Mouse (Mus musculus): Measurements from ENCODE around the gene C2cd4c. TPM values are rescaled to one million over a fixed set of nuclear protein-coding genes. Genes with fewer than 3 reads are reported as not detected.
A peak's percentile ranks its signal among the peaks of the same experiment; 100 is the strongest.

Gene C2cd4c
- polyA plus RNA-seq (2016; fragmentation: Nextera tagmentation; extraction: Ambion mirVana), result 0.09 TPM in 1 of 2 replicates, not detected in the other

- Histone ChIP-seq H3K27ac (no peak within 1 kb of the TSS), H3K9me3 (no peaks in the 10 kb centered on the region), H3K27me3 (replicated peaks) (peaks cover 29% of the 10 kb centered on the region), H3K9ac (peak within 1 kb of the TSS; percentile 52), H3K4me2 (replicated peaks) (peak within 1 kb of the TSS; percentile 100), H3K4me1 (peaks cover 24% of the 10 kb centered on the region), H3K4me3 (peak within 1 kb of the TSS; percentile 56), H3K36me3 (no peaks in the 10 kb centered on the region)
- peak; percentile 75 for ATAC-seq (ENCODE audit: low FRiP score, low read depth)
- WGBS, result under 1% methylated on average over 60 of the region's 60 CpGs
Measured at GRCm38 (mm10) chr10:79613578-79614304, at the start of gene C2cd4c. Gene C2cd4c, minus strand, starts transcription at chr10:79614025.

- H3K27ac ChIP-seq, result no peak overlapping the region
- H3K9ac ChIP-seq, result no peak overlapping the region
- H3K4me1 ChIP-seq, result no peaks in the 10 kb centered on the region
- 52% methylated on average over 3 of the region's 3 CpGs for WGBS
- ATAC-seq (ENCODE audit: low FRiP score, low read depth), result no peak
- H3K4me2 ChIP-seq (replicated peaks), result no peak overlapping the region
- no peaks in the 10 kb centered on the region for H3K36me3 ChIP-seq
- no peak overlapping the region for H3K4me3 ChIP-seq
- no peaks in the 10 kb centered on the region for H3K9me3 ChIP-seq
- no peaks in the 10 kb centered on the region for H3K27me3 ChIP-seq (replicated peaks)
Measured at GRCm38 (mm10) chr10:79661861-79662260, 48.0 kb upstream of the C2cd4c start.

GRCm38 (mm10) chr10:79660298-79660697 is 46.5 kb upstream of the C2cd4c start:
- no peak overlapping the region for H3K27ac ChIP-seq
- no peak overlapping the region for H3K4me3 ChIP-seq
- ATAC-seq (ENCODE audit: low FRiP score, low read depth), result no peak
- H3K9me3 ChIP-seq, result no peaks in the 10 kb centered on the region
- H3K9ac ChIP-seq, result no peak overlapping the region
- 83% methylated on average over 2 of the region's 2 CpGs for WGBS
- no peaks in the 10 kb centered on the region for H3K27me3 ChIP-seq (replicated peaks)
- H3K4me1 ChIP-seq, result peaks cover under 1% of the 10 kb centered on the region; the same call in 1 of the 2 replicates
- H3K36me3 ChIP-seq, result no peaks in the 10 kb centered on the region
- no peak overlapping the region for H3K4me2 ChIP-seq (replicated peaks)

GRCm38 (mm10) chr10:79658829-79659228 is 45.0 kb upstream of the C2cd4c start:
- Histone ChIP-seq H3K27ac (no peak overlapping the region), H3K4me1 (peaks cover 4% of the 10 kb centered on the region; the same call in 1 of the 2 replicates), H3K4me2 (replicated peaks) (no peak overlapping the region), H3K9ac (no peak overlapping the region), H3K36me3 (no peaks in the 10 kb centered on the region), H3K4me3 (no peak overlapping the region), H3K9me3 (no peaks in the 10 kb centered on the region), H3K27me3 (replicated peaks) (no peaks in the 10 kb centered on the region)
- WGBS, result 14% methylated on average over 4 of the region's 4 CpGs
- ATAC-seq (ENCODE audit: low FRiP score, low read depth), result no peak

GRCm38 (mm10) chr10:79654946-79655395 is 41.1 kb upstream of the C2cd4c start:
- H3K27ac ChIP-seq, result no peak overlapping the region
- peak; percentile 70 for ATAC-seq (ENCODE audit: low FRiP score, low read depth)
- H3K4me1 ChIP-seq, result peaks cover 4% of the 10 kb centered on the region; the same call in 1 of the 2 replicates
- no peaks in the 10 kb centered on the region for H3K9me3 ChIP-seq
- WGBS, result 19% methylated on average over 1 of the region's 1 CpGs
- no peaks in the 10 kb centered on the region for H3K27me3 ChIP-seq (replicated peaks)
- H3K4me3 ChIP-seq, result no peak overlapping the region
- H3K4me2 ChIP-seq (replicated peaks), result no peak overlapping the region
- H3K36me3 ChIP-seq, result no peaks in the 10 kb centered on the region
- H3K9ac ChIP-seq, result no peak overlapping the region

- Histone ChIP-seq H3K36me3 (no peaks in the 10 kb centered on the region), H3K9ac (no peak overlapping the region), H3K27me3 (replicated peaks) (no peaks in the 10 kb centered on the region), H3K4me3 (no peak overlapping the region), H3K4me1 (peaks cover 4% of the 10 kb centered on the region; the same call in 1 of the 2 replicates), H3K4me2 (replicated peaks) (no peak overlapping the region), H3K27ac (no peak overlapping the region), H3K9me3 (no peaks in the 10 kb centered on the region)
- 89% methylated on average over 7 of the region's 7 CpGs for WGBS
- no peak for ATAC-seq (ENCODE audit: low FRiP score, low read depth)
Measured at GRCm38 (mm10) chr10:79652789-79653188, 39.0 kb upstream of the C2cd4c start.

GRCm38 (mm10) chr10:79649070-79649751 is 35.4 kb upstream of the C2cd4c start:
- ATAC-seq (ENCODE audit: low FRiP score, low read depth), result peak; percentile 71; the same call in 1 of the 2 replicates
- no peaks in the 10 kb centered on the region for H3K36me3 ChIP-seq
- H3K27ac ChIP-seq, result no peak overlapping the region
- no peaks in the 10 kb centered on the region for H3K4me1 ChIP-seq
- no peaks in the 10 kb centered on the region for H3K9me3 ChIP-seq
- H3K4me3 ChIP-seq, result no peak overlapping the region
- 29% methylated on average over 7 of the region's 7 CpGs for WGBS
- no peak overlapping the region for H3K9ac ChIP-seq
- no peaks in the 10 kb centered on the region for H3K27me3 ChIP-seq (replicated peaks)
- no peak overlapping the region for H3K4me2 ChIP-seq (replicated peaks)

GRCm38 (mm10) chr10:79645711-79646110 is 31.9 kb upstream of the C2cd4c start, which contains the start of gene Odf3l2:
Gene Odf3l2, minus strand, starts transcription at chr10:79645738.
- Histone ChIP-seq H3K36me3 (no peaks in the 10 kb centered on the region), H3K9ac (no peak within 1 kb of the TSS), H3K9me3 (no peaks in the 10 kb centered on the region), H3K4me2 (replicated peaks) (no peak within 1 kb of the TSS), H3K4me3 (no peak within 1 kb of the TSS), H3K27ac (no peak within 1 kb of the TSS), H3K4me1 (no peaks in the 10 kb centered on the region), H3K27me3 (replicated peaks) (no peaks in the 10 kb centered on the region)
- no peak for ATAC-seq (ENCODE audit: low FRiP score, low read depth)
- 77% methylated on average over 8 of the region's 8 CpGs for WGBS

GRCm38 (mm10) chr10:79638486-79639204 is 24.8 kb upstream of the C2cd4c start:
- H3K27ac ChIP-seq, result no peak overlapping the region; the same call in 1 of the 2 replicates
- 3% methylated on average over 23 of the region's 23 CpGs for WGBS
- ATAC-seq (ENCODE audit: low FRiP score, low read depth), result peak; percentile 42
- peaks cover 26% of the 10 kb centered on the region for H3K27me3 ChIP-seq (replicated peaks)
- 0 out of 2 replicates have a peak overlapping the region, but pooled peaks have one; percentile 63 for H3K4me3 ChIP-seq
- H3K9ac ChIP-seq, result peak overlapping the region; percentile 80
- no peaks in the 10 kb centered on the region for H3K9me3 ChIP-seq
- peaks cover 14% of the 10 kb centered on the region; the same call in 1 of the 2 replicates for H3K4me1 ChIP-seq
- no peaks in the 10 kb centered on the region for H3K36me3 ChIP-seq
- H3K4me2 ChIP-seq (replicated peaks), result peak overlapping the region; percentile 86

GRCm38 (mm10) chr10:79637128-79638110 is 23.6 kb upstream of the C2cd4c start, which contains the start of gene Shc2:
Gene Shc2, minus strand, starts transcription at chr10:79637918.
- H3K9ac ChIP-seq, result peak within 1 kb of the TSS; percentile 80
- H3K4me1 ChIP-seq, result peaks cover 14% of the 10 kb centered on the region; the same call in 1 of the 2 replicates
- peak; percentile 87 for ATAC-seq (ENCODE audit: low FRiP score, low read depth)
- peak within 1 kb of the TSS; percentile 63 for H3K4me3 ChIP-seq
- peaks cover 26% of the 10 kb centered on the region for H3K27me3 ChIP-seq (replicated peaks)
- H3K9me3 ChIP-seq, result no peaks in the 10 kb centered on the region
- H3K4me2 ChIP-seq (replicated peaks), result peak within 1 kb of the TSS; percentile 86
- H3K36me3 ChIP-seq, result no peaks in the 10 kb centered on the region
- H3K27ac ChIP-seq, result peak within 1 kb of the TSS; percentile 86
- WGBS, result under 1% methylated on average over 112 of the region's 116 CpGs

GRCm38 (mm10) chr10:79636287-79636686 is 22.5 kb upstream of the C2cd4c start:
- Histone ChIP-seq H3K4me3 (peak overlapping the region; percentile 63; the same call in 1 of the 2 replicates), H3K9me3 (no peaks in the 10 kb centered on the region), H3K27me3 (replicated peaks) (peaks cover 26% of the 10 kb centered on the region), H3K4me1 (peaks cover 14% of the 10 kb centered on the region; the same call in 1 of the 2 replicates), H3K27ac (no peak overlapping the region), H3K4me2 (replicated peaks) (peak overlapping the region; percentile 86), H3K36me3 (no peaks in the 10 kb centered on the region), H3K9ac (no peak overlapping the region)
- no peak for ATAC-seq (ENCODE audit: low FRiP score, low read depth)
- 79% methylated on average over 8 of the region's 8 CpGs for WGBS

All from neural tube, embryonic 12.5 days (tissue).